Mouse (Mus musculus): Measurements from ENCODE around the gene Fyn. TPM values are rescaled to one million over a fixed set of nuclear protein-coding genes. Genes with fewer than 3 reads are reported as not detected.
A peak's percentile ranks its signal among the peaks of the same experiment; 100 is the strongest.

The Fyn gene
- polyA plus RNA-seq, 1 experiment from 2014 or later, result 21.4 TPM

- Histone ChIP-seq H3K9me3 (no peaks in the 10 kb centered on the region), H3K4me1 (peaks cover 52% of the 10 kb centered on the region), H3K4me3 (no peak overlapping the region), H3K27ac (peak overlapping the region; percentile 44), H3K4me2 (no peak overlapping the region), H3K27me3 (no peaks in the 10 kb centered on the region), H3K36me3 (no peaks in the 10 kb centered on the region), H3K9ac (no peak overlapping the region)
- WGBS, result 18% methylated on average over 6 of the region's 6 CpGs
- peak; percentile 53 for ATAC-seq (ENCODE audit: borderline replicate concordance, extremely low read depth, low FRiP score, low TSS enrichment)
Measured at GRCm38 (mm10) chr10:39552351-39552814, 183.7 kb downstream of the Fyn start.

- 55% methylated on average over 5 of the region's 5 CpGs for WGBS
- Histone ChIP-seq H3K4me1 (peaks cover 57% of the 10 kb centered on the region), H3K9me3 (no peaks in the 10 kb centered on the region), H3K27me3 (no peaks in the 10 kb centered on the region), H3K36me3 (no peaks in the 10 kb centered on the region), H3K4me3 (no peak overlapping the region), H3K4me2 (no peak overlapping the region), H3K27ac (peak overlapping the region; percentile 3; the same call in 1 of the 2 replicates), H3K9ac (no peak overlapping the region)
- no peak for ATAC-seq (ENCODE audit: borderline replicate concordance, extremely low read depth, low FRiP score, low TSS enrichment)
Measured at GRCm38 (mm10) chr10:39552903-39553302, 184.2 kb downstream of the Fyn start.

- Histone ChIP-seq H3K4me3 (no peak overlapping the region), H3K36me3 (no peaks in the 10 kb centered on the region), H3K9ac (no peak overlapping the region), H3K4me2 (no peak overlapping the region), H3K27ac (peak overlapping the region; percentile 84), H3K9me3 (no peaks in the 10 kb centered on the region), H3K27me3 (no peaks in the 10 kb centered on the region), H3K4me1 (peaks cover 76% of the 10 kb centered on the region)
- peak; percentile 50; the same call in 1 of the 2 replicates for ATAC-seq (ENCODE audit: borderline replicate concordance, extremely low read depth, low FRiP score, low TSS enrichment)
- 26% methylated on average over 7 of the region's 7 CpGs for WGBS
Measured at GRCm38 (mm10) chr10:39555289-39555715, 186.6 kb downstream of the Fyn start.

GRCm38 (mm10) chr10:39555740-39556139 lies 187.1 kb downstream of the Fyn start:
- no peak overlapping the region for H3K9ac ChIP-seq
- ATAC-seq (ENCODE audit: borderline replicate concordance, extremely low read depth, low FRiP score, low TSS enrichment), result 0 out of 2 replicates have a peak, but pooled peaks have one; percentile 11
- WGBS, result 18% methylated on average over 5 of the region's 5 CpGs
- H3K4me1 ChIP-seq, result peaks cover 76% of the 10 kb centered on the region
- no peaks in the 10 kb centered on the region for H3K36me3 ChIP-seq
- peak overlapping the region; percentile 84 for H3K27ac ChIP-seq
- no peaks in the 10 kb centered on the region for H3K9me3 ChIP-seq
- no peaks in the 10 kb centered on the region for H3K27me3 ChIP-seq
- no peak overlapping the region for H3K4me2 ChIP-seq
- no peak overlapping the region for H3K4me3 ChIP-seq

- Histone ChIP-seq H3K4me3 (no peak overlapping the region), H3K4me1 (peaks cover 71% of the 10 kb centered on the region), H3K4me2 (no peak overlapping the region), H3K9ac (no peak overlapping the region), H3K9me3 (no peaks in the 10 kb centered on the region), H3K27ac (peak overlapping the region; percentile 67; the same call in 1 of the 2 replicates), H3K27me3 (no peaks in the 10 kb centered on the region), H3K36me3 (no peaks in the 10 kb centered on the region)
- no peak for ATAC-seq (ENCODE audit: borderline replicate concordance, extremely low read depth, low FRiP score, low TSS enrichment)
- WGBS, result 50% methylated on average over 9 of the region's 9 CpGs
Measured at GRCm38 (mm10) chr10:39557360-39557759, 188.7 kb downstream of the Fyn start.

- H3K4me3 ChIP-seq, result no peak overlapping the region
- H3K9ac ChIP-seq, result no peak overlapping the region
- no peaks in the 10 kb centered on the region for H3K27me3 ChIP-seq
- H3K4me2 ChIP-seq, result no peak overlapping the region
- peak overlapping the region; percentile 67 for H3K27ac ChIP-seq
- no peaks in the 10 kb centered on the region for H3K36me3 ChIP-seq
- H3K4me1 ChIP-seq, result peaks cover 66% of the 10 kb centered on the region
- H3K9me3 ChIP-seq, result no peaks in the 10 kb centered on the region
- ATAC-seq (ENCODE audit: borderline replicate concordance, extremely low read depth, low FRiP score, low TSS enrichment), result peak; percentile 41
- 40% methylated on average over 7 of the region's 7 CpGs for WGBS
Measured at GRCm38 (mm10) chr10:39557851-39558250, 189.2 kb downstream of the Fyn start.

- WGBS, result 32% methylated on average over 5 of the region's 5 CpGs
- Histone ChIP-seq H3K9me3 (no peaks in the 10 kb centered on the region), H3K4me1 (peaks cover 59% of the 10 kb centered on the region), H3K27me3 (no peaks in the 10 kb centered on the region), H3K4me2 (no peak overlapping the region), H3K36me3 (no peaks in the 10 kb centered on the region), H3K4me3 (no peak overlapping the region), H3K27ac (peak overlapping the region; percentile 67; the same call in 1 of the 2 replicates), H3K9ac (no peak overlapping the region)
- ATAC-seq (ENCODE audit: borderline replicate concordance, extremely low read depth, low FRiP score, low TSS enrichment), result no peak
Measured at GRCm38 (mm10) chr10:39558492-39559005, 189.9 kb downstream of the Fyn start.

GRCm38 (mm10) chr10:39559321-39559720 lies 190.7 kb downstream of the Fyn start:
- H3K4me2 ChIP-seq, result no peak overlapping the region
- ATAC-seq (ENCODE audit: borderline replicate concordance, extremely low read depth, low FRiP score, low TSS enrichment), result no peak
- H3K27me3 ChIP-seq, result no peaks in the 10 kb centered on the region
- no peak overlapping the region for H3K4me3 ChIP-seq
- H3K36me3 ChIP-seq, result no peaks in the 10 kb centered on the region
- H3K9ac ChIP-seq, result no peak overlapping the region
- H3K4me1 ChIP-seq, result peaks cover 58% of the 10 kb centered on the region
- 41% methylated on average over 3 of the region's 3 CpGs for WGBS
- H3K27ac ChIP-seq, result peak overlapping the region; percentile 38
- H3K9me3 ChIP-seq, result no peaks in the 10 kb centered on the region

- no peak overlapping the region for H3K4me2 ChIP-seq
- 0 out of 2 replicates have a peak, but pooled peaks cover 2% of the 10 kb centered on the region for H3K36me3 ChIP-seq
- WGBS, result 64% methylated on average over 2 of the region's 2 CpGs
- no peaks in the 10 kb centered on the region for H3K27me3 ChIP-seq
- no peak overlapping the region for H3K9ac ChIP-seq
- H3K27ac ChIP-seq, result no peak overlapping the region
- H3K4me3 ChIP-seq, result no peak overlapping the region
- H3K9me3 ChIP-seq, result no peaks in the 10 kb centered on the region
- H3K4me1 ChIP-seq, result peaks cover 27% of the 10 kb centered on the region
- ATAC-seq (ENCODE audit: borderline replicate concordance, extremely low read depth, low FRiP score, low TSS enrichment), result no peak
Measured at GRCm38 (mm10) chr10:39562383-39562782, 193.7 kb downstream of the Fyn start.

GRCm38 (mm10) chr10:39563552-39564223 lies 195.0 kb downstream of the Fyn start:
- ATAC-seq (ENCODE audit: borderline replicate concordance, extremely low read depth, low FRiP score, low TSS enrichment), result no peak
- 49% methylated on average over 24 of the region's 24 CpGs for WGBS
- Histone ChIP-seq H3K27me3 (no peaks in the 10 kb centered on the region), H3K4me1 (peaks cover 18% of the 10 kb centered on the region), H3K4me3 (no peak overlapping the region), H3K9me3 (no peaks in the 10 kb centered on the region), H3K27ac (no peak overlapping the region), H3K36me3 (0 out of 2 replicates have a peak, but pooled peaks cover 2% of the 10 kb centered on the region), H3K4me2 (no peak overlapping the region), H3K9ac (no peak overlapping the region)

- H3K9me3 ChIP-seq, result no peaks in the 10 kb centered on the region
- no peak overlapping the region for H3K4me2 ChIP-seq
- H3K36me3 ChIP-seq, result 0 out of 2 replicates have a peak, but pooled peaks cover 2% of the 10 kb centered on the region
- no peak overlapping the region for H3K9ac ChIP-seq
- 61% methylated on average over 12 of the region's 12 CpGs for WGBS
- no peak overlapping the region for H3K4me3 ChIP-seq
- no peak for ATAC-seq (ENCODE audit: borderline replicate concordance, extremely low read depth, low FRiP score, low TSS enrichment)
- no peak overlapping the region for H3K27ac ChIP-seq
- H3K27me3 ChIP-seq, result no peaks in the 10 kb centered on the region
- H3K4me1 ChIP-seq, result peaks cover 11% of the 10 kb centered on the region; the same call in 1 of the 2 replicates
Measured at GRCm38 (mm10) chr10:39566901-39567300, 198.2 kb downstream of the Fyn start.

GRCm38 (mm10) chr10:39568991-39569390 lies 200.3 kb downstream of the Fyn start:
- ATAC-seq (ENCODE audit: borderline replicate concordance, extremely low read depth, low FRiP score, low TSS enrichment), result no peak

More at GRCm38 (mm10) chr10:39568991-39569390, 200.3 kb downstream of the Fyn start:
- Histone ChIP-seq H3K27ac (no peak overlapping the region), H3K36me3 (0 out of 2 replicates have a peak, but pooled peaks cover 2% of the 10 kb centered on the region), H3K4me2 (no peak overlapping the region), H3K27me3 (no peaks in the 10 kb centered on the region), H3K9me3 (no peaks in the 10 kb centered on the region), H3K4me3 (no peak overlapping the region), H3K4me1 (peaks cover 20% of the 10 kb centered on the region), H3K9ac (no peak overlapping the region)
- 68% methylated on average over 4 of the region's 4 CpGs for WGBS
